Mouse (Mus musculus): ENCODE results near the gene Kcnh5. TPM values are rescaled to one million over a fixed set of nuclear protein-coding genes. Genes with fewer than 3 reads are reported as not detected.

The Kcnh5 gene
- polyA plus RNA-seq (2012; fragmentation: generic; extraction: Trizol), result under 1 TPM; under 0.01 to 0.07 TPM

DNA sequence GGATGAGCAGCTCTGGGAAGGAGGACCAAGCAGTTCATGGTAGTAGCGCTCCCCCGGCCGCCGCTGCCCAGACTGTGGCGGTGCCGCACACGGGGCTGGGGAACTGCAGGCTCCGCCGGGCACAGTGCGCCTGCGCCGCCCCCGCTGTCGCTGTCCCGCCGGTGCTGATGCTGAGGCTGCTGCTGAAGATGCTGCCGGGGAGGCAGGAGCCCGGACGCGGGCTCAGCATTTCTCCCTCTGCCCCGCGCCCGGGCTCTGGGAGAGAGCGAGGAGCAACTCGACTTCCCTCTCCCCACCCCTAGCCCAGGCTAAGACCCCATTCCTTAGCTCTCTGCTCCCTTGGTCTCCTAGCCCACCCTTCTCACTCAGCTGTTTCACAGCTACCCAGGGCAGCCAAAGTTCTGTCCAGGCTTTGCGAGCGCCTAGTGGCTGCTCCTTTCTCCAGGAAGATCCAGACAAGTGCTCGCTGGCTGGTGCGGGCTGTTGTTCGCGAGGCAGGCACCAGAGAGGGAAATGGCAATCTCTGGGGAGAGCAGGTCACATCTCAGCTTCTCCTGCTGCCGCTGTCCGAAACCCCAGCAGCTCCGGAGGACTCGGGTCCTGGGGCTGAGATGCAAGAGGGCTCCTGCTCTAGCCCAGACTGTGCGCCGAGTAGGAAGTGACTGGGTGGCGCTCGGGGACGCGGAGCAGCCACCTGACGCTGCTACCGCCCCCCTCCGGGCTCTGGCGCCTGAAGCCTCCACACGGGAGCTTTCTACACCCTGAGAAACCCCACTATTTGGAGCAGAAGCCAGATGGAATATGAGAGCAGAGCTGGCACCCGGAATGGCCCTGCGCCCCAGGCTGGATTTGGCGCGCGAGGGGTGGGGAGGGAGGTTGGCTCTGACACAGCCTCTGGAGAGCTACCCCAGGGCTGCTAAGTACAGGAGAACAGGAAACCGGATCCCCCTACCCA lies at the start of gene Kcnh5:
TSS of gene Kcnh5 (minus strand) at position 642 of the 955 bp plus-strand sequence.

Other genes starting within 250 kb of the Kcnh5 start
- gene Rhoj, start 131.0 kb upstream of the Kcnh5 start, polyA plus RNA-seq (2012; fragmentation: generic; extraction: Trizol), result 10 to 100 TPM in 1 of 2 experiments, 1 to 10 TPM in 1; 2.4 to 25.8 TPM
- gene Gphb5, start 239.4 kb upstream of the Kcnh5 start, polyA plus RNA-seq (2012; fragmentation: generic; extraction: Trizol), result under 1 TPM in 1 of 2 experiments, not detected in 1; 0.02 TPM

Data from C3H10T1/2 (cell line).